Mouse (Mus musculus) granulocyte monocyte progenitor cell, adult 5-6 weeks (primary cell): Measurements from ENCODE around the gene H2-D1. TPM values are rescaled to one million over a fixed set of nuclear protein-coding genes. Genes with fewer than 3 reads are reported as not detected.
"Not testable (repeated sequence)": the region's sequence is repeated elsewhere in the genome, so short reads cannot be mapped to it uniquely, and the experiment has no call there.

Source experiments
- ATAC-seq: replicated peaks from 2 replicates; pipeline ENCODE4 v1.8.0; 2016; ENCODE audit warnings: mild to moderate bottlenecking, moderate TSS enrichment, inconsistent platforms; ENCODE audit not compliant: poor library complexity, severe bottlenecking
- total RNA-seq, 2 experiments: library from RNA; stranded (forward) in 1 of 2; stranded (reverse) in 1 of 2; fragments of 200-712, 200-1000 nt in 1 of 2; fragments of >200 nt in 1 of 2; fragmentation: Nextera tagmentation in 1 of 2; gene quantifications; 2 replicates each; pipeline ENCODE4 v1.2.3; 2014 to 2017

H2-D1 gene
- total RNA-seq (2014; fragmentation: Nextera tagmentation) = 275 and 369 TPM in 2 replicates
- total RNA-seq (2017) = 399 and 416 TPM in 2 replicates

GRCm38 (mm10) chr17:35262664-35263522, at the start of gene H2-D1:
TSS of gene H2-D1 (plus strand) at chr17:35262730.
- ATAC-seq = peak; percentile 87

- no peak for ATAC-seq
Measured at GRCm38 (mm10) chr17:35213071-35213470, 49.5 kb upstream of the H2-D1 start.

GRCm38 (mm10) chr17:35218516-35219193, 43.9 kb upstream of the H2-D1 start:
- ATAC-seq = peak; percentile 36

DNA sequence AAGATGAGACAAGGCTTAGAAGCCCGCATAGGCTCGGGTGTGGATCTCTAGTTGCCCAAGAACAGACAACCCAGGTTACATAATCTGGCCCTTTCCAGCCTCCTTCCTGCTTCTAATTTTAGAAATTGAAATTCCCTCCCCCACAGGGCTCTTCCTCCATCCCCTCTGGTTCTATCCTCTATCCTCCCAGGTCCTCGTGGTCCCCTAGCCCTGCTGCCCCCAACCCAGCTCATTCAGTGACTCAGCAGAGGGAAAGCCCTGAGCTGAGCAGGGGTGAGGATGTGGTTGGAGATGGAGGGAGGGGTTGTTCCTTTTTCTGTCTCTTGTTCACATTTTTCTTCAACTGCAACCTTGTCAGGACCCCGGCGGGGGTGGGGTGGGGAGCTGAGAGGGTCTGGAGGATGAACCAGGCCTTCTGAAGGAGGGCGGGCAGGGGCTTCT, 42.9 kb upstream of the H2-D1 start:
- ATAC-seq = peak; percentile 71

GRCm38 (mm10) chr17:35220156-35220952, 42.2 kb upstream of the H2-D1 start, which contains the start of gene Gm16181:
TSS of gene Gm16181 (plus strand) at chr17:35220834.
- ATAC-seq = peak; percentile 5; the same call in 1 of the 2 replicates

DNA sequence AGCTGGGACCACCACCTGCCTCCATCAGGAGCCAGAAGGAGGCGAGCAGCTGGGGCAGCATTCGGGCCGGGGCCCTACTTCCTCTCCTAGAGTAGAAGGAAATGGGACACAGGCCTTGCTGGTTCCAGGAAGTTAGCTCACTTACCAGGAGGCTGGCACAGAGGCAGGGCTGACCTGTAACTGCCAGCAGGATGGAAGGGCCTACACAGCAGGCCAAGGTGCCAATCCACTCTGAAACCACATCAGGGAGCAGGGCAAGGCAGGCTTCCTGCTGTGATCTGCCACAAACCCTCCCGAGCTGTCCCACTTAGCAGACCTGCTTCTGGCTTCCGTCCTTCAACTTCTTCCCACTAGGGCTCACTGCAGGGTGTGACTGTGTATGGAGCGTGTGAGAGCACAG, 40.2 kb upstream of the H2-D1 start:
- peak; percentile 42 for ATAC-seq

DNA sequence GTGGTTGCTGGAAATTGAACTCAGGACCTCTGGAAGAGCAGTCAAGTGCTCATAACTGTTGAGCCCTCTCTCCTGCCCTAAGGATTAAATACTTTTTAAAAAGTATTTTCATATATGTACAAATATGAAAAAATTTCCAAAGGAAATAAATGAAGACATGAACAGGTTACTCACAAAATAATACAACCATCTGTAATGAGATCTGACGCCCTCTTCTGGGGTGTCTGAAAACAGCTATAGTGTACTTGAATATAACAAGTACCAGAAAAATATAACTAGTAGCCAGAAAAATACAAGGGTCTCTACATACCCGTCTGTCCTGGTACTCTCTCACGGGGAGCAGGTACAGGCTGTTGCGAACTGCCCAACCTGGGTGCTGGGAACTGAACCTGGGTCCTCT, 37.9 kb upstream of the H2-D1 start:
- ATAC-seq = no peak

- ATAC-seq = no peak
Measured at GRCm38 (mm10) chr17:35225456-35225855, 37.1 kb upstream of the H2-D1 start.

DNA sequence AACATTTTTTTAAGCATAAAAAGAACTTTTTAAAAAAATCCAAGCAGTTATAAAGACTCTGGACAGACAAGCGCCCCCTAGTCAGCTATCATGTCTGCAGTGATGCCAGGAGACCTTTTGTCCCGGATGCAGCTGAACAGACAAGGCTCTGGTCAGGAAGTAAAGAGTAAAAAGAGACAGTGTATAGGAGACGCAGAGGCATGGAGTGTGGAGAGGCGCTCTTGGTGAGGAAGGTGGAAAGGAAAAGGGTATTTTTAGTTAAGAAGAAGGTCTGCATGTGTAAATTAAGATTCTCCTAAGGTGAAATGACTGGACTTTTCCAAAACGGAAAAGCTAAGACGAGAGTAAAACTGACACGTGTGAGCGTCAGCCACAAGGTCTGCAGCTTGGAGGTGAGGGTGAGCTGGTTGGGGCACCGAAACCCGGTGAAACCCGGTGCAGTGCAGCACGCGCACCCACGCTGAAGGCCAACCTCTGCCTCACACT, 35.9 kb upstream of the H2-D1 start:
- ATAC-seq = no peak

- ATAC-seq = peak; percentile 58
Measured at GRCm38 (mm10) chr17:35231022-35231421, 31.5 kb upstream of the H2-D1 start.

- ATAC-seq = peak; percentile 17; the same call in 1 of the 2 replicates
Measured at GRCm38 (mm10) chr17:35232043-35232442, 30.5 kb upstream of the H2-D1 start.

- 0 out of 2 replicates have a peak, but pooled peaks have one; percentile 6 for ATAC-seq
Measured at GRCm38 (mm10) chr17:35232659-35233058, 29.9 kb upstream of the H2-D1 start.

GRCm38 (mm10) chr17:35233114-35233980, 29.2 kb upstream of the H2-D1 start, which contains the start of gene Atp6v1g2:
TSS of gene Atp6v1g2 (plus strand) at chr17:35233660.
- no peak for ATAC-seq

DNA sequence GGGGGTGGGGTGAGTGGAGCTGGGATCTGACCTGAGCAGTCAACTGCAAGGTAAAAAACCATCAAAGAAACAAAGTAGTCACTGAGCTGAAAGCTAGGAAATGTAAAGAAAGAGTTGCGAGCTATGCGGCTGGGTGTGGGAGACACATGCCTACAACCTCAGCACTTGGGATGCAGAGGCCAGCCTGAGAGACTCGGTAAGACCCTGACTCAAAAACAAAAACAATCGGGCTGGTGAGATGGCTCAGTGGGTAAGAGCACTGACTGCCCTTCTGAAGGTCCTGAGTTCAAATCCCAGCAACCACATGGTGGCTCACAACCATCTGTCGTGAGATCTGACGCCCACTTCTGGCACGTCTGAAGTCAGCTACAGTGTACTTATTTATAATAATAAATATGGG, 28.4 kb upstream of the H2-D1 start:
- not testable (repeated sequence) for ATAC-seq

DNA sequence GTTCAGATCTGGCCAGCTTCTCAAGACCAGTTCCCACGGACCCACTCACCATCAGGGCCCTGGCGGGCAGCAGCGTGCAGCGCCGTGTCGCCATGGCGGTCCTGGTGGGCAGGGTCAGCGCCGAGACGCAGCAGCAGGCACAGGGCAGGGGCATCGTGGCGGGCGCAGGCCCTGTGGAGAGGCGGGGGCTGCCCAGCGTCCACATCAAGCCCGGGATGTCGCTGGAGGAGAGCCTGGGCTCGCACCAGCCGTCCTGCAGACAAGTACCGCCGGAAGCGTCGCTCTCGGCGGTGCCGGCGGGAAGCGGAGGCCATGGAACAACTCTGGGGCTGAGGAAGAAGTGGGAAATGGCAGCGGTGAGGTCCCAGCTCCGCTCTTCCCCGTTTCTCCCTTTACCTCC, 27.6 kb upstream of the H2-D1 start:
- ATAC-seq = 0 out of 2 replicates have a peak, but pooled peaks have one; percentile 1

- peak; percentile 68 for ATAC-seq
Measured at GRCm38 (mm10) chr17:35235614-35236389, 26.7 kb upstream of the H2-D1 start, which contains the start of gene Nfkbil1. TSS of gene Nfkbil1 (minus strand) at chr17:35235792.

GRCm38 (mm10) chr17:35236390-35236746, 26.2 kb upstream of the H2-D1 start:
- peak; percentile 64 for ATAC-seq

- ATAC-seq = no peak
Measured at GRCm38 (mm10) chr17:35236996-35237395, 25.5 kb upstream of the H2-D1 start.
